Mouse (Mus musculus) granulocyte monocyte progenitor cell, adult 5-6 weeks (primary cell): ENCODE measurements at regions not wholly inside any gene's neighbourhood (a gene's known extent, or its start where the extent isn't known, plus 50 kb on each side); places are given as distances from the start of the nearest gene placed in this dataset.

Experiments
- ATAC-seq: replicated peaks from 2 replicates; pipeline ENCODE4 v1.8.0; 2016; ENCODE audit warnings: mild to moderate bottlenecking, moderate TSS enrichment, inconsistent platforms; ENCODE audit not compliant: poor library complexity, severe bottlenecking

- ATAC-seq, result no peak
Observed at GRCm38 (mm10) chr7:130057708-130058107, 462.5 kb downstream of the Ate1 start.

- no peak for ATAC-seq
Observed at GRCm38 (mm10) chr7:130058267-130058666, 461.9 kb downstream of the Ate1 start.

GRCm38 (mm10) chr7:130059684-130060607 lies 460.2 kb downstream of the Ate1 start:
- no peak for ATAC-seq

GRCm38 (mm10) chr7:130064500-130064899 lies 455.7 kb downstream of the Ate1 start:
- no peak for ATAC-seq

- ATAC-seq, result no peak
Observed at GRCm38 (mm10) chr7:130068316-130068715, 451.9 kb downstream of the Ate1 start.

GRCm38 (mm10) chr7:130073388-130073787 lies 446.8 kb downstream of the Ate1 start:
- no peak for ATAC-seq

- ATAC-seq, result peak; percentile 67
Observed at GRCm38 (mm10) chr7:130073890-130074819, 446.0 kb downstream of the Ate1 start.

- ATAC-seq, result no peak
Observed at GRCm38 (mm10) chr7:130082662-130083061, 437.5 kb downstream of the Ate1 start.

GRCm38 (mm10) chr7:130085706-130086105 lies 434.5 kb downstream of the Ate1 start:
- no peak for ATAC-seq

GRCm38 (mm10) chr7:130089896-130090610 lies 430.1 kb downstream of the Ate1 start:
- ATAC-seq, result no peak

- no peak for ATAC-seq
Observed at GRCm38 (mm10) chr7:130091942-130092341, 428.2 kb downstream of the Ate1 start.

- no peak for ATAC-seq
Observed at GRCm38 (mm10) chr7:130095141-130095540, 425.0 kb downstream of the Ate1 start.

GRCm38 (mm10) chr7:130098606-130099005 lies 421.6 kb downstream of the Ate1 start:
- no peak for ATAC-seq

GRCm38 (mm10) chr7:130102671-130103070 lies 417.5 kb downstream of the Ate1 start:
- no peak for ATAC-seq

GRCm38 (mm10) chr7:130106961-130107360 lies 413.2 kb downstream of the Ate1 start:
- ATAC-seq, result no peak

- no peak for ATAC-seq
Observed at GRCm38 (mm10) chr7:130108362-130108761, 411.8 kb downstream of the Ate1 start.
